Comparison of ENCODE assay signal across 20 mouse cellular contexts in genomic region chr19:5965910-5966309, GRCm38 (mm10). TPM values are rescaled to one million over a fixed set of nuclear protein-coding genes. Genes with fewer than 3 reads are reported as not detected.
"Had no signal": no experiment of that assay in that cellular context is flagged by ENCODE, and none has a peak within 500 bp of the region (broad histone marks: within the 10 kb centered on the region; RNA-seq: fewer than 3 reads in every experiment).

No protein-coding gene starts in this region.

- H3K9ac ChIP-seq: limb, embryonic 12.5 days; limb, embryonic 15.5 days; midbrain, embryonic 13.5 days had no signal

- H3K27ac ChIP-seq: layer of hippocampus, adult 2 months; left cerebral cortex, adult 2 months; limb, embryonic 12.5 days; limb, embryonic 15.5 days; midbrain, embryonic 10.5 days; midbrain, embryonic 13.5 days had no signal

- H3K4me2 ChIP-seq: limb, embryonic 12.5 days; limb, embryonic 15.5 days; midbrain, embryonic 13.5 days had no signal

- ATAC-seq: midbrain, embryonic 13.5 days had no signal

- H3K4me3 ChIP-seq: layer of hippocampus, adult 2 months; left cerebral cortex, adult 2 months; limb, embryonic 12.5 days; midbrain, embryonic 13.5 days had no signal

- H3K36me3 ChIP-seq: midbrain, embryonic 13.5 days had no signal

- H3K27me3 ChIP-seq: limb, embryonic 12.5 days; limb, embryonic 15.5 days; midbrain, embryonic 13.5 days had no signal

- H3K9me3 ChIP-seq: limb, embryonic 12.5 days; limb, embryonic 15.5 days; midbrain, embryonic 10.5 days; midbrain, embryonic 13.5 days had no signal

RNA-seq across cellular contexts. Expression of gene Slc22a20, which starts 20.0 kb away (rescaled TPM):
- total RNA-seq: layer of hippocampus, adult 2 months; layer of hippocampus, postnatal 36 days; left cerebral cortex, adult 2 months; left cerebral cortex, postnatal 10 days; left cerebral cortex, postnatal 4 days; midbrain, postnatal 0 days had no signal
- polyA plus RNA-seq: intestine, embryonic 16.5 days; kidney, embryonic 16.5 days; large intestine, adult 2 months; limb, embryonic 12.5 days; limb, embryonic 15.5 days; lung, adult 2 months; lung, embryonic 16.5 days; macrophage; midbrain, embryonic 10.5 days; midbrain, embryonic 13.5 days; midbrain, postnatal 0 days; neural tube, embryonic 11.5 days; neural tube, embryonic 14.5 days; spleen, adult 2 months; stomach, embryonic 16.5 days had no signal
